Mouse (Mus musculus): ENCODE results near the gene Efcc1. TPM values are rescaled to one million over a fixed set of nuclear protein-coding genes. Genes with fewer than 3 reads are reported as not detected.
"Not testable (repeated sequence)": the region's sequence is repeated elsewhere in the genome, so short reads cannot be mapped to it uniquely, and the experiment has no call there.

The Efcc1 gene
- total RNA-seq, 2 experiments from 2014 or later: 1.2 to 1.4 TPM

- no peak for DNase-seq
- intact Hi-C loops (cut with DNase I): no loop called here
Observed at GRCm38 (mm10) chr6:87742804-87743203, 12.1 kb downstream of the Efcc1 start.

- DNase-seq: peak; percentile 30 to 31
- intact Hi-C loops (cut with DNase I): no loop called here
Observed at GRCm38 (mm10) chr6:87743281-87743680, 12.6 kb downstream of the Efcc1 start.

GRCm38 (mm10) chr6:87744632-87745031 is 14.0 kb downstream of the Efcc1 start:
- intact Hi-C loops (cut with DNase I): no loop called here
- DNase-seq: no peak

- no peak for DNase-seq
- intact Hi-C loops (cut with DNase I): no loop called here
Observed at GRCm38 (mm10) chr6:87745301-87745700, 14.6 kb downstream of the Efcc1 start.

GRCm38 (mm10) chr6:87746059-87746458 is 15.4 kb downstream of the Efcc1 start:
- peak in 1 of 2 experiments; percentile 25 for DNase-seq
- intact Hi-C loops (cut with DNase I): no loop called here

- peak; percentile 56 to 63 for DNase-seq
- intact Hi-C loops (cut with DNase I): no loop called here
Observed at GRCm38 (mm10) chr6:87746849-87747248, 16.2 kb downstream of the Efcc1 start.

- intact Hi-C loops (cut with DNase I): no loop called here
- DNase-seq: no peak
Observed at GRCm38 (mm10) chr6:87748078-87748477, 17.4 kb downstream of the Efcc1 start.

- no peak for DNase-seq
- intact Hi-C loops (cut with DNase I): no loop called here
Observed at GRCm38 (mm10) chr6:87748531-87748930, 17.9 kb downstream of the Efcc1 start.

GRCm38 (mm10) chr6:87750184-87750910 is 19.7 kb downstream of the Efcc1 start:
- intact Hi-C loops (cut with DNase I): no loop called here
- DNase-seq: no peak

- no peak for DNase-seq
- intact Hi-C loops (cut with DNase I): no loop called here
Observed at GRCm38 (mm10) chr6:87751574-87751973, 20.9 kb downstream of the Efcc1 start.

GRCm38 (mm10) chr6:87755196-87755595 is 24.5 kb downstream of the Efcc1 start:
- intact Hi-C loops (cut with DNase I): no loop called here
- no peak for DNase-seq

GRCm38 (mm10) chr6:87756896-87757295 is 26.2 kb downstream of the Efcc1 start:
- intact Hi-C loops (cut with DNase I): no loop called here
- DNase-seq: no peak

- DNase-seq: no peak
- intact Hi-C loops (cut with DNase I): no loop called here
Observed at GRCm38 (mm10) chr6:87759404-87759803, 28.7 kb downstream of the Efcc1 start.

GRCm38 (mm10) chr6:87759850-87760249 is 29.2 kb downstream of the Efcc1 start:
- intact Hi-C loops (cut with DNase I): loop anchor here (5.0 kb wide), 3 partner anchors 77 to 237 kb away; partner anchors contain the start of genes Copg1, Gm45140 and Isy1

GRCm38 (mm10) chr6:87762161-87762560 is 31.5 kb downstream of the Efcc1 start:
- intact Hi-C loops (cut with DNase I): loop anchor here (5.0 kb wide), 3 partner anchors 75 to 235 kb away; partner anchors contain the start of genes Copg1, Gm45140 and Isy1
- DNase-seq: no peak

More at GRCm38 (mm10) chr6:87759850-87760249, 29.2 kb downstream of the Efcc1 start:
- no peak for DNase-seq

GRCm38 (mm10) chr6:87763376-87764280 is 33.0 kb downstream of the Efcc1 start:
- intact Hi-C loops (cut with DNase I): loop anchor here (5.0 kb wide), 3 partner anchors 74 to 234 kb away; partner anchors contain the start of genes Copg1, Gm45140 and Isy1

GRCm38 (mm10) chr6:87764296-87764695 is 33.6 kb downstream of the Efcc1 start:
- DNase-seq: not testable (repeated sequence)
- intact Hi-C loops (cut with DNase I): loop anchor here (5.0 kb wide), 3 partner anchors 73 to 233 kb away; partner anchors contain the start of genes Copg1, Gm45140 and Isy1

More at GRCm38 (mm10) chr6:87763376-87764280, 33.0 kb downstream of the Efcc1 start:
- no peak for DNase-seq

- DNase-seq: no peak
Observed at GRCm38 (mm10) chr6:87770626-87771025, 40.0 kb downstream of the Efcc1 start.

GRCm38 (mm10) chr6:87774466-87774865 is 43.8 kb downstream of the Efcc1 start:
- intact Hi-C loops (cut with DNase I): loop anchor here (5.0 kb wide), 1 partner anchor 72 kb away; no protein-coding TSS in a partner anchor
- no peak for DNase-seq

More at GRCm38 (mm10) chr6:87770626-87771025, 40.0 kb downstream of the Efcc1 start:
- intact Hi-C loops (cut with DNase I): loop anchor here (5.0 kb wide), 1 partner anchor 68 kb away; no protein-coding TSS in a partner anchor

- no peak for DNase-seq
- intact Hi-C loops (cut with DNase I): loop anchor here (5.0 kb wide), 1 partner anchor 73 kb away; no protein-coding TSS in a partner anchor
Observed at GRCm38 (mm10) chr6:87774909-87775308, 44.2 kb downstream of the Efcc1 start.

Data from heart, postnatal 36 days (tissue).